Mouse (Mus musculus) left cerebral cortex, adult 2 months (tissue): Measurements from ENCODE around the gene Dusp27. TPM values are rescaled to one million over a fixed set of nuclear protein-coding genes. Genes with fewer than 3 reads are reported as not detected.

Experiments
- DNase-seq, 2 experiments: peaks; one replicate each; pipeline ENCODE4 v3.0.0; 2021 to 2022; ENCODE audit warnings: low spot score in 2 of 2, mixed read lengths in 1 of 2; ENCODE audit errors: extremely low spot score in 1 of 2
- H3K27ac ChIP-seq: fragments of 200-600 bp; 2 replicates; pipeline ENCODE4 v1.8.1; 2022
- H3K4me3 ChIP-seq: fragments of 200-600 bp; 2 replicates; pipeline ENCODE4 v1.8.1; 2022
- CTCF ChIP-seq: fragments of 200-600 bp; IDR thresholded peaks from 2 replicates; pipeline ENCODE4 v1.8.1; 2022; ENCODE audit warnings: antibody characterized with exemption, mild to moderate bottlenecking, moderate library complexity
- intact Hi-C: fragments of 180-260 bp; cut with DNase I; formaldehyde crosslinking; loops from one replicate; pipeline ENCODE4 v1.15.1; 2025
- total RNA-seq, 2 experiments: library from RNA; stranded (reverse); gene quantifications; 2 replicates each; pipeline ENCODE4 v1.2.3; 2021

The Dusp27 gene
- total RNA-seq, 2 experiments from 2014 or later, result 0.12 to 0.16 TPM

DNA sequence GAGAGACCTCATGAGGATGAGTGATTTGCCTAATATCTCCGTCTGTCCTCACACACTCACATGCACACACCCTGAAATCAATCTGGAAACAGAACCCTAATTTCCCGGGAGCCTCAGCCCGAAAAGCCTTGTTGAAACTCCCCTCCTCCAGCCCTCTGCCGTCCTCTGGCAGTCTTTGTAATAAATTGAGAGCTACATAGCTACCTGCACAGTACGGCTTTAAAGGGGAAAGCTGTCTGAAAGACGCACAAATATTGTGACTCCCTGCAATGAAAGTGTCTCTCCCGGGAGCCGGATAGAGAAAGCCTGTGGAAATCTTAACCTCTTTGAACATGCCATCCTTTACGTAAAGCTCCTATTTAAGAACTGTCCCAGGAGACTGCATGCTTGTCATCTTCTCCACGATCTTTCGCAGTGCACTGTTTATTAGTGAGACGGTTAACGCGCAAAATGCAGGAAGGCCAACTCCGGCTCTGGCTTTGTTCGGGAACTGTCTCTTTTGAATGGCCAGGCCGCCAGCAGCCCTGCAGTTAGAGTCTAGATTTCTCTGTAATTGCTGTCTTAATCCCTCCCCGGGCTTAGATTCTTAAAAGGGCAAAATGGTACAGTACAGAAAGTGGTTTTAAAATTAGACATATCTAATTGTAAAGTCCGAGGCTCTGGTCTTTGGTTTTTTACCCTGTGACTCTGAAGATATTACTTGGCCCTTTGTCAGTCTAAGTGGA, 39.1 kb downstream of the Dusp27 start:
- no peak for TF ChIP-seq CTCF
- Histone ChIP-seq H3K4me3 (no peak overlapping the region), H3K27ac (no peak overlapping the region)
- intact Hi-C loops, result no loop called here
- no peak for DNase-seq

DNA sequence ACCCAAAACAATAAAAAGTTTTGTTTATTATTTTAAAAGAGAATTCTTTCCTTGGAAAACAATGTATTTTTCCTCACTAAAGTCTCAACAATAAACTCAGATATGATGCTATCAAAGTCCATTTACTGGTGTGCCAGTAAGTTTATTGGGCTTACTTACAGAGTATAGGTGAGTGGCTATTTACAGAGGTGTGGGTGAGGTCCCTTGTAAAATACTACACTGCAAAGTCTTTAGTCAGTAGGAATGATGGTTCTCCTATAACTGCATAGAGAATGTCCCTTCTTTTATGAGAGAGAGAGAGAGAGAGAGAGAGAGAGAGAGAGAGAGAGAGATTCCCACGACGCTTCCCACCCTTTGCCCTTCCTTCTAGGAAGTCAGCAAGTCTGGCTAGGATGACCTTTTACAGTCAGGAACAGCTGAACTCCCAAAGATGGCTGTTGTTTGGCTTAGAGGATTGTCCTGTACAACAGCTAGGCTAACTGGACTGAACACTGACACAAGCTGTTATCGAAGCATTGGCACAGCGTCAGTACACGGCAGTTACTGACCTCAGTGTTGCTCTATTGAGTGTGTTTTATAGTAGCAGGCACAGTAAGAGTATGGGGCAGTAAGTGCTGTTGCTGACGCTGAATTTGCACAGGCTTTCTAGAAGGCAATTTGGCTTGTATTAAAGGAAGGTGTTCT, 50.5 kb downstream of the Dusp27 start:
- no peak for DNase-seq
- Histone ChIP-seq H3K4me3 (no peak overlapping the region), H3K27ac (no peak overlapping the region)
- intact Hi-C loops, result no loop called here
- no peak for TF ChIP-seq CTCF

DNA sequence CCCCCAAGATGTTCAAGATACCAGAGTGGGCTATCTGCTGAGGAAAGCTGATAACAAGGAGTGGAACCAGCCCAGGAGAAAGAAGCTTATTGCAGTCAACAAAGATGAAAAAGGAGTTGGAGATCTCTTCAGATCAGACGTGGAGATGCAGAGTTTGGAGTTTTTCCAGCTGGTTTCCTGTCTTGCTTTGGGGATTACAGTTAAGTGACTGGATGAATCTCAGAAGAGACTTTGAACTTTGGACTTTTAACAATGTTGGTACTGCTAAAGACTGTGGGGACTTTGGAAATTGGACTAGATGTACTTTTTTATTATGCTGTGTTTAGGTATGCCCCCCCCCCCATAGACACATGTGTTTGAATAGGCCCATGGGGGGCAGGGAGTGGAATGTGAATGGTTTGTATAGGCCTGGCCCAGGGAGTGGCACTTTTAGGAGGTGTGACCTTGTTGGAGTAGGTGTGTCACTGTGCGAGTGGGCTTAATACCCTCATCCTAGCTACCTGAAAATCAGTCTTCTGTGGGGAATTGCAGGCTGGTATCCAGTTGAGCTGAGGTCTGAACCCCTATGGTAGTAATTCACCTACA, 59.8 kb downstream of the Dusp27 start:
- TF ChIP-seq CTCF, result no peak
- Histone ChIP-seq H3K4me3 (no peak overlapping the region), H3K27ac (no peak overlapping the region)
- no peak for DNase-seq
- intact Hi-C loops, result no loop called here

DNA sequence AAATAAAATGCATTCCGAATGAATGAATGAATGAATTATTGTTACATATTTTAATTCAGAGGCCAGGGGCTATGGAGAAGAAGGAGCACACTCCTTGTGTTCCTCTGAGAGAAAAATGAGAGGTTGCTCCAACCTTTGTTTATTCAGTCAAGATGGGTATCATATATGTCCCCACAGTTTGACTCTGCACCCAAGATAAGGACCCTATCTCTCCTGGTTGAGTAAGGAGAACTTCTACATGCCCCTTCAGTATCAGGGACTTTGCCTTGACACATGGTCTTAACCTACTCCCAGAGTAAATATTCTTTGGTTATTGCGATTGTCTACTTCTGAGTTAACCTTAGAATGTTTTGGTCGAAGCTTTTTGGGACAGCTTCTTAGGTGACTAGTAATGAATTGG, 63.9 kb downstream of the Dusp27 start:
- H3K27ac ChIP-seq, result no peak overlapping the region
- DNase-seq, result no peak
- H3K4me3 ChIP-seq, result no peak overlapping the region
- intact Hi-C loops, result no loop called here
- TF ChIP-seq CTCF, result no peak

DNA sequence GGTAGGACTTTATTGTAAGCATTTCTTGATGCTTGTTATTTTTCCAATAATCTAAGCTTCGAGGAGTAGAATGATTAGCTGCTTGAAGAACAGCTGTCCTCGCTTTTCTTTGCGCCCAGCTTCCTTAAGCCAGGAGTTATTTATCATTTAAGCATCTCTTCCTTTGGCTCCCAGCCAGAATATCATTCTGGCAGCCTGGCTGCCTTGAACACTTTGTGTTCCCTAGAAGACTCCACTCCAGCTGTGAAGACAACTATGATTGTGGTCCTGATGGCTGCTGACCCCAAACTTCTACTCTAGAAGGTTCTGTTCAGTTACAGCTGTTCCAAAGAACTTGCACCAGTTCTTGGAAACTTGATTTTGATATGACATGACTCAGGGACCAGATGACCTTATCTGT, 66.2 kb downstream of the Dusp27 start:
- no peak for TF ChIP-seq CTCF
- Histone ChIP-seq H3K4me3 (no peak overlapping the region), H3K27ac (no peak overlapping the region)
- intact Hi-C loops, result no loop called here
- DNase-seq, result no peak

DNA sequence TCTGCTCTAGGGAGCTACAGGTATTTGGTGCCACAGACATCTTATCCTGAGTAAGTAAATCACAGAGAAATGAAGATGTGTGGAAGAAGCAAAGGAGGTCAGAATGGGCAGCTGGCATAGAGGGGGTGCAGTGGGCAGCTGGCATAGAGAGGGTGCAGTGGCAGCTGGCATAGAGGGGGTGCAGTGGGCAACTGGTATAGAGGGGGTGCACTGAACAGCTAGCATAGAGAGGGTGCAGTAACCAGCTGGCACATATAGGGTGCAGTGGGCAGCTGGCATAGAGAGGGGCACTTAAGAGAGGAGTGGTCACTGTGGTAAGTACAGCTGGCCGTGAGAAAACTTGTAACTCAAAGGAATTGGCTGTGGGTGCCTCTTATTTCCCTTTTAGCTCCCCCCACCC, 67.3 kb downstream of the Dusp27 start:
- intact Hi-C loops, result no loop called here
- no peak overlapping the region for H3K4me3 ChIP-seq
- no peak overlapping the region for H3K27ac ChIP-seq
- no peak for DNase-seq
- TF ChIP-seq CTCF, result no peak

DNA sequence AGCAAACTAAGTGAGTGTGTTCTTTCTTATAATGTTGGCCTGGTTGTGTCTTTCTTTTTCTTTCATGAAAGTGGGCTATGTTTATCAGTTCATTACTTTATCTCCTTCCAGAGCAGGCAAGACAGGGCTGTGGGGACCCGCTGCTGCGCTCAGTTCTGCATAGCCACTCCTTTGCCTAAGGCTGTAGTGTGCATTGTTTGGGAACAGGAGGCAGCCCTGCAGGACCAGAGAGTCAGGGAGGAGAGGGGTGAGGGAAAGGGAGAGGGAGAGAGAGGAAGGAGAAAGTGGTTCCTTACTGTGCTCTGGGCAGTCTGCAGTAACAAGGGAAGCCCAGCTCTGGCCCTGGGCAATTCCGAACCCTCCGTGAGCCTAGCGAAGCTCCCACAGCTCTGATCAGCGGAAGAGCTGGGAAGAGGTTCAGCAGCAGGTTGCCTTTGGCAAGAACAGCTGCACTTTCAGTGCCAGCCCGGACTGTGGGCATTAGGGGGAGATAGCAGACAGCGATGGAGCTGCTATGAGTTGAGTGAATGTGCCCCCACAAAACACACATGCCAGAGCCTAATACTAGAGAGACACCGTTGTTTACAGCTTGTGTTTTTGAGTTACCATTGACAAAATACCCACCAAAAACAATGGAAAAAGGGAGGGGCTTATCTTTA, 71.5 kb downstream of the Dusp27 start:
- Histone ChIP-seq H3K27ac (no peak overlapping the region), H3K4me3 (no peak overlapping the region)
- TF ChIP-seq CTCF, result no peak
- intact Hi-C loops, result no loop called here
- DNase-seq, result no peak

DNA sequence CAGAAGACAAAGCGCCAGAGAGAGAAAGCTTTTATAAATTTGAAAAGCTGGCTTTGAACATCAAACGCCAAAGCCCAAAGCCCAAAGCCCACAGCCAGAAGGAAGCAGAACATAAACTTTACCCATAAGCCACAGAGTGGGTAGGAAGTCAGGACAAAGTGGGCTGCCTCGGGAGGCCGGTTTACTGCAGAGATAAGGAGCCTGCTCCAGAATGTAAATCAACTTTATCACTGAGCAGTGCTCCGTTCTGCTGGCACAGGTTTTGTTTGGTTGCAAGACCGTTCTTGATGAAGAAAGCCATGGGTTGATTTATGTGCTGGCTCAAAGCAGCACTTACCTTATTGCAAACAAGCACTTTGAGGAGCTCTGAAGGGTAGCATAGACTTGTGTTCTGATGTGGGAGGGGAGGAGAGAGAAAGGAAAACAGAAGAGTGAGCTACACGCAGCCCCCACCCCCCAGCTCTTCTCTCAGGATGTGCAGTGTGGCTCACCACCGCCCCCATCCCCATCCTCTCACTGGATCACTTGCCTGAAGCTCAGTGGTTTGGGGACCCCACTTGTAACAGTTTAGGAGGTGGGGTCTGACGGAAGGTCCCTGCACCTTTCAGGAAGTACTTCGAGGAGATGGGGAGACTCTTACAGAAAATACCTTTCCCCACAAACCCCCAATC, 74.3 kb downstream of the Dusp27 start:
- no peak for DNase-seq
- no peak overlapping the region for H3K4me3 ChIP-seq
- intact Hi-C loops, result no loop called here
- no peak overlapping the region for H3K27ac ChIP-seq
- TF ChIP-seq CTCF, result no peak

DNA sequence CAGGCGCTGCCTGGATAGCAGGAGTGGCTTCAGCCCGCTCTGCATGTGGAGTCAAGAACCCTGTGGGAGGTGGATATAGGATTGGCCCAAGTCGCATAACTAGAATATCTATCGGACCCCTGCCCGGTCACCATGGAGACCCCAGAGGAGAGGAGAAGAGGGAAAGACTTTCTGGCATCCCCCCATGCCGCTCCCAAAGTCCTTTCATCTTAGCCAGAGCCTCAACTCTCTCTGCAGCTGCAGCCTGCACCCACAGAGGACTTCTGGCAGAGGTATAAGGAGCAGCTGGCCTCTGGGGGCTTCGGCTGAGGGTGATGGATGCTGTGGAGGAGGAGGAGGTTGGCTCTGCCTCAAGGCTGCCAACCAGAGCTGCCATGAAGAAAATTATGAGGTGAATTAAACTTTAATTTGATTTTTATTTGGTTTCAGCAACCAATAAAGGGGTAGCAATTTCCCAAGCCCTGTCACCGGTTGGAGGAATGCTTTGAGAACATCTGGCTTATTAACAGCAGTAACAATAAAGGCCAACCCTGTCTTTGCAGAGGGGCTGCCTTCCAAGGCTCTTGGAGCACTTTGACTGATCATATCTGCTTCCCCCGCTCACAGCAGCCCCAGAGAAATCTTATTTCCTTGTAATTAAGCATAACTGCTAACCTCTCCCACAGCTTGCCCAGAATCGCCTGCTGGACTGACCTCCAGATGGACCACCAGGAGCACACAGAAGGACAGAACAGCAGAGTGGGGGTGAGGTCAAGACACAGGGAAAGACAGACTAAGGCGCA, 78.5 kb downstream of the Dusp27 start:
- peak overlapping the region; percentile 49; the same call in 1 of the 2 replicates for H3K4me3 ChIP-seq
- no peak overlapping the region for H3K27ac ChIP-seq
- no peak for DNase-seq
- TF ChIP-seq CTCF, result no peak
- intact Hi-C loops, result loop anchor here (5.0 kb wide), 1 partner anchor 103 kb away; no protein-coding TSS in a partner anchor

DNA sequence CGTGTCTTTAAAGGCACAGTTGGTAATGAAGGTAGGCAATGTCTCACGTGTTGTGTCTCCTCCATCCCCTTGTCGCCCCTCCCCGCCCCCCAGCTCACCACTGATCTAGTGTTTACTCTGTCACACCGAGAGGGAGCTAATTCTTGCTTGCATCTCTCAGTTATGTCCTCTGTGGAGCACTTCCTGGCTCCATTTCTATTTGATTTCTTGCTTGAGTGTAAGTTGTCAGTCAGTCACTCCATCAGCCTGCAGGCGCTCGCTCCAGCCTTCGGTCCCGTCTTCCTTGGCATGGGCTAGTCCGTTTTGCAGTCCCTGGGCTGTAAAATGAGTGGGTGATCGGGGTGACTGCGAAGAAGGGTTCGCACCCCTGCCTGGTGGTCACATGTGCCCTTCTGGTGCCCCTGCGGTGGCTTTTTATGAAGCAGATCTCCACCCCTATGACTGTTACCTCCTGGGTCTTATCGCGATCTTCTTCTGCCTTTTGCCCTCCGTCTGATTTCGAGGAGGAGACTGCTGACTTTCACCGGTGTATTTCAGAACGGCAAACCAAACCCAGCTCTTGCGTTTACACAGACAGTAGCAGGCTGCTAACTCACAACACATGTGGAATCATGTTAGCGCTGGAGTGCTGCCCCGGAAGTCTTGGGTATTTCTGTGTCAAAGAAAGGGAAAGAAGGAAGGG, 79.4 kb downstream of the Dusp27 start:
- peak in 1 of 2 experiments; percentile 13 for DNase-seq
- Histone ChIP-seq H3K27ac (no peak overlapping the region), H3K4me3 (peak overlapping the region; percentile 49)
- no peak for TF ChIP-seq CTCF
- intact Hi-C loops, result loop anchor here (5.0 kb wide), 1 partner anchor 104 kb away; no protein-coding TSS in a partner anchor

Other genes with a start within 250 kb of the Dusp27 start
- 10 to 100 TPM; 18.0 to 22.8 TPM for gene Pou2f1, start 125.2 kb downstream of the Dusp27 start, total RNA-seq
- not detected for gene Gpa33, start 2.3 kb upstream of the Dusp27 start, total RNA-seq
- not detected for gene Mael, start 110.8 kb upstream of the Dusp27 start, total RNA-seq
- 100 to 1,000 TPM; 111 to 119 TPM for gene Ildr2, start 126.2 kb upstream of the Dusp27 start, total RNA-seq